Mouse (Mus musculus) bone marrow, adult 2 months (tissue): ENCODE measurements around the gene Mon2.

ENCODE experiments used
- CTCF ChIP-seq: fragments of 200-500 bp; IDR thresholded peaks from 2 replicates; pipeline ENCODE4 v1.5.1; 2011; ENCODE audit warnings: low read length, control low read depth; ENCODE audit not compliant: control insufficient read depth, insufficient read depth
- POLR2A ChIP-seq: fragments of 200-500 bp; IDR thresholded peaks from 2 replicates; pipeline ENCODE4 v1.6.1; 2011; ENCODE audit warnings: low read depth, mild to moderate bottlenecking, control low read depth, low read length, borderline replicate concordance; ENCODE audit not compliant: control insufficient read depth

DNA sequence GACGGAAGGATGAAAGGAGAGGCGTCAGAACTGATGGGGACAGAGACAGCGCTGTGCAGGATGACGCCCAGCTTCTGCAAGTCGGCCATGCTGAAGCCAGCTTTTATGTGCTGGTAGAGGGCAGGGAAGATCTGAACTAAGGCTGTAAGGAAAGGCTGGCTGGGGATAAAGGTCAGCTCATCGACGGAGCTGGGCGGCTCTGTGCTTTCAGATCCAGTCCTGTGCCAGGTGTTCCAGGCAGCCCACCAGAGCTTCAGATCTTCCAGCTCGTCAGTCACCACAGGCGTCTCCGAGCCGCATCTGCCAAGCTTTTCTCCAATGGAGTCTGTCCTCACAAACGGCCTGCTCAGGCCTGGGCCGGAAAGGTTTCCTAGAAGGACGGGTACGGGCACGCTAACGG, 62.9 kb downstream of the Mon2 start:
- TF ChIP-seq CTCF (no peak), POLR2A (no peak)
